Comparison of ENCODE assay signal across 23 mouse cellular contexts in the genomic region with DNA sequence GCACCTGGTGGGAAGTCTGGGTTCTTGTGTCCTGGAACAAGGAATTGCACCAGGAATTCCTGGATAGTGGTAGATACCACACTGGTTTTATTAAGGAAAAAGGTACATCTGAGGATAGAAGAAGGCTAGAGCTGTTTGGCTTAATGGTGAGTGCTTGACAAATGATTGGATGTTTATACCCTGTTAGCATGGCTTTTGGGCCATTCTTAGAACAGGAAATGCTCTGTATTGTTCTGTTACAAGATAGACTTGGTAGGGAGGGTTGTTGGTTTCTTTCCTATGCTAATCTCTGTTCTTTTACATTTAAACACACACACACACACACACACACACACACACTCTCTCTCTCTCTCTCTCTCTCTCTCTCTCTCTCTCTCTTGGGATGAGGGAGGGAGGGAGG. TPM values are rescaled to one million over a fixed set of nuclear protein-coding genes. Genes with fewer than 3 reads are reported as not detected.
DNase-seq lines count a peak whose midpoint lies in the region; ATAC-seq and TF ChIP-seq lines count a peak whose summit lies in the region.
"Had no signal": no experiment of that assay in that cellular context is flagged by ENCODE, and none has a peak within 500 bp of the region (broad histone marks: within the 10 kb centered on the region; RNA-seq: fewer than 3 reads in every experiment).

No protein-coding gene starts in this region.

- dilution Hi-C loops in CH12.LX (cut with MboI; ENCODE audit: extremely low pct_ligation_motif_present, extremely low pct_unique_long_range_greater_than_20kb, low sequenced_read_pairs) = no loop called here

- H3K9ac ChIP-seq in liver, embryonic 12.5 days = no peak overlapping the region
- no peak overlapping the region for H3K9ac ChIP-seq in CH12.LX (ENCODE audit: insufficient read depth, low read depth)
- H3K9ac ChIP-seq in heart, embryonic 11.5 days (ENCODE audit: low read depth, low read length) = no peak overlapping the region
- H3K9ac ChIP-seq: embryonic facial prominence, embryonic 12.5 days; embryonic facial prominence, embryonic 15.5 days; heart, embryonic 13.5 days; hindbrain, embryonic 14.5 days had no signal

- H3K79me2 ChIP-seq in CH12.LX (replicated peaks; ENCODE audit: control insufficient read depth, extremely low read depth, insufficient read depth, poor library complexity, severe bottlenecking) = no peaks in the 10 kb centered on the region

- no peaks in the 10 kb centered on the region for H3K27me3 ChIP-seq in liver, embryonic 12.5 days (replicated peaks)
- H3K27me3 ChIP-seq in CH12.LX (replicated peaks) = no peaks in the 10 kb centered on the region
- no peaks in the 10 kb centered on the region for H3K27me3 ChIP-seq in heart, embryonic 11.5 days (ENCODE audit: control insufficient read depth, insufficient read depth, low read length)
- H3K27me3 ChIP-seq: embryonic facial prominence, embryonic 12.5 days; embryonic facial prominence, embryonic 15.5 days; heart, embryonic 13.5 days had no signal

- H3K4me3 ChIP-seq in liver, embryonic 12.5 days = no peak overlapping the region
- H3K4me3 ChIP-seq in CH12.LX (replicated peaks in 1 of 3; ENCODE audit: low read depth in 2 of 3, low read length in 2 of 3, poor library complexity in 1 of 3) = no peak overlapping the region
- no peak overlapping the region for H3K4me3 ChIP-seq in heart, embryonic 11.5 days (ENCODE audit: low read depth, low read length)
- H3K4me3 ChIP-seq: embryonic facial prominence, embryonic 12.5 days; embryonic facial prominence, embryonic 15.5 days; heart, embryonic 13.5 days had no signal

- H3K9me3 ChIP-seq in liver, embryonic 12.5 days (replicated peaks) = no peaks in the 10 kb centered on the region
- H3K9me3 ChIP-seq in CH12.LX (replicated peaks; ENCODE audit: low read length) = peaks cover 5% of the 10 kb centered on the region
- no peaks in the 10 kb centered on the region for H3K9me3 ChIP-seq in heart, embryonic 11.5 days (replicated peaks; ENCODE audit: control insufficient read depth, low read length)
- H3K9me3 ChIP-seq: embryonic facial prominence, embryonic 12.5 days; embryonic facial prominence, embryonic 15.5 days; heart, embryonic 13.5 days had no signal

- in situ Hi-C loops in CH12.LX (cut with MboI; ENCODE audit: low pct_ligation_motif_present, low pct_unique_long_range_greater_than_20kb, low sequenced_read_pairs) = loop anchor here (25.0 kb wide), 2 partner anchors 736 to 1086 kb away; no protein-coding TSS in a partner anchor

- TF ChIP-seq RAD21 in CH12.LX (IDR thresholded peaks at IDR 0.05; ENCODE audit: low read depth, low read length) = no peak

- H3K36me3 ChIP-seq in liver, embryonic 12.5 days = no peaks in the 10 kb centered on the region
- H3K36me3 ChIP-seq in CH12.LX (replicated peaks in 1 of 2; ENCODE audit: control insufficient read depth in 1 of 2, insufficient read depth in 1 of 2, low read length in 1 of 2) = no peaks in the 10 kb centered on the region
- H3K36me3 ChIP-seq in heart, embryonic 11.5 days (ENCODE audit: control insufficient read depth, insufficient read depth, low read length) = no peaks in the 10 kb centered on the region
- H3K36me3 ChIP-seq: embryonic facial prominence, embryonic 12.5 days; embryonic facial prominence, embryonic 15.5 days; heart, embryonic 13.5 days had no signal

- H3K27ac ChIP-seq in liver, embryonic 12.5 days = 0 out of 2 replicates have a peak overlapping the region, but pooled peaks have one; percentile 36
- H3K27ac ChIP-seq in CH12.LX (ENCODE audit: insufficient read depth, low read depth) = no peak overlapping the region
- H3K27ac ChIP-seq in heart, embryonic 11.5 days (ENCODE audit: low read depth, low read length) = no peak overlapping the region
- H3K27ac ChIP-seq: embryonic facial prominence, embryonic 12.5 days; embryonic facial prominence, embryonic 15.5 days; heart, embryonic 13.5 days; hindbrain, embryonic 14.5 days; hindbrain, postnatal 0 days had no signal

- TF ChIP-seq POLR2A in CH12.LX (IDR thresholded peaks at IDR 0.05; ENCODE audit: low read depth, low read length) = no peak

- no peak for ATAC-seq in liver, embryonic 12.5 days
- ATAC-seq in heart, embryonic 11.5 days (replicated peaks; ENCODE audit: insufficient number of reproducible peaks, low FRiP score, low TSS enrichment) = no peak
- ATAC-seq: forebrain, embryonic 14.5 days; hindbrain, postnatal 0 days; intestine, postnatal 0 days had no signal

- H3K4me2 ChIP-seq in liver, embryonic 12.5 days = no peak overlapping the region
- H3K4me2 ChIP-seq in CH12.LX (ENCODE audit: insufficient read depth, low read depth, poor library complexity, severe bottlenecking) = peak overlapping the region; percentile 3; the same call in 1 of the 2 replicates
- H3K4me2 ChIP-seq in heart, embryonic 11.5 days = no peak overlapping the region
- H3K4me2 ChIP-seq: embryonic facial prominence, embryonic 12.5 days; embryonic facial prominence, embryonic 15.5 days; heart, embryonic 13.5 days; hindbrain, embryonic 14.5 days had no signal

- no peak for TF ChIP-seq CTCF in CH12.LX (conservative IDR thresholded peaks at IDR 0.05 in 1 of 2, IDR thresholded peaks at IDR 0.05 in 1 of 2; ENCODE audit: low read depth in 2 of 2, low read length in 2 of 2)

- DNase-seq in liver (no peak), CH12.LX (ENCODE audit: extremely low read depth) (no peak), ES-CJ7 (ENCODE audit: low read depth, low spot score) (peak; percentile 64), ZHBTc4 (ENCODE audit: low read depth, low spot score) (peak; percentile 53)
- no peak for DNase-seq in T-cell, adult 2 months (ENCODE audit: low spot score)
- DNase-seq: adrenal gland, adult 2 months; adrenal gland, postnatal 14 days; cerebellum, adult 11-12 months; cerebellum, adult 8-10 months; cerebellum, postnatal 10 days; gastrocnemius, postnatal 25 days; heart, adult 18-20 months; heart, postnatal 14 days; heart, postnatal 4 days had no signal

- no peak for TF ChIP-seq EP300 in CH12.LX (IDR thresholded peaks at IDR 0.05; ENCODE audit: low read length)

- H3K4me1 ChIP-seq in liver, embryonic 12.5 days = peaks cover 48% of the 10 kb centered on the region
- peaks cover 8 to 22% of the 10 kb centered on the region in 2 experiments; a peak in 3 of 4 replicates for H3K4me1 ChIP-seq in CH12.LX (ENCODE audit: control insufficient read depth in 1 of 2, insufficient read depth in 2 of 2)
- H3K4me1 ChIP-seq in heart, embryonic 11.5 days (ENCODE audit: control insufficient read depth, insufficient read depth, low read length) = no peaks in the 10 kb centered on the region

TF ChIP-seq in CH12.LX, 34 proteins besides CTCF, POLR2A, EP300 and RAD21:
- TF ChIP-seq ZMIZ1 (IDR thresholded peaks at IDR 0.05; ENCODE audit: low read depth, low read length) (no peak), E2F4 (IDR thresholded peaks at IDR 0.05; ENCODE audit: insufficient replicate concordance, low read depth, low read length) (no peak), MAZ (IDR thresholded peaks at IDR 0.05; ENCODE audit: low read depth, low read length) (no peak), POLR2AphosphoS2 (IDR thresholded peaks at IDR 0.05; ENCODE audit: low read depth, low read length) (no peak), ZKSCAN1 (IDR thresholded peaks at IDR 0.05; ENCODE audit: borderline replicate concordance, low read depth, low read length) (no peak), MEF2A (IDR thresholded peaks at IDR 0.05; ENCODE audit: borderline replicate concordance, low read depth, low read length) (no peak), HCFC1 (IDR thresholded peaks at IDR 0.05; ENCODE audit: low read depth, low read length) (no peak), ELF1 (IDR thresholded peaks at IDR 0.05; ENCODE audit: low read depth, low read length) (no peak)
TF ChIP-seq in CH12.LX: peak in this region for 0.

RNA-seq across cellular contexts. Expression of gene Optn, which starts 12.0 kb away (rescaled TPM):
- 18.5 and 18.7 TPM in 2 replicates for polyA plus RNA-seq in liver, embryonic 12.5 days (2016; fragmentation: Nextera tagmentation; extraction: Ambion mirVana)
- 19.8 and 25.1 TPM in 2 replicates for total RNA-seq in CH12.LX (2012; rRNA removed)
- total RNA-seq in CH12.LX (2014; rRNA removed) = 27.2 and 28.0 TPM in 2 replicates
- 37.3 and 40.6 TPM in 2 replicates for polyA plus RNA-seq in CH12.LX (2012; ENCODE audit: insufficient read length, low read depth)
- 13.6 and 14.3 TPM in 2 replicates for polyA plus RNA-seq in heart, embryonic 11.5 days (2014; fragmentation: Nextera tagmentation; extraction: Ambion mirVana)

Comparison
In these comparisons a context has a peak if more than half of its experiments do, and no peak if none do; other contexts are left out.
1. DNase-seq: peak in ES-CJ7 (single experiment) and ZHBTc4 (single experiment); none in liver (single experiment), CH12.LX (single experiment) and T-cell, adult 2 months (single experiment).